Mouse (Mus musculus): ENCODE measurements around the gene Gtf2ird1.
"Not testable (repeated sequence)": the region's sequence is repeated elsewhere in the genome, so short reads cannot be mapped to it uniquely, and the experiment has no call there.

Gtf2ird1 gene

DNA sequence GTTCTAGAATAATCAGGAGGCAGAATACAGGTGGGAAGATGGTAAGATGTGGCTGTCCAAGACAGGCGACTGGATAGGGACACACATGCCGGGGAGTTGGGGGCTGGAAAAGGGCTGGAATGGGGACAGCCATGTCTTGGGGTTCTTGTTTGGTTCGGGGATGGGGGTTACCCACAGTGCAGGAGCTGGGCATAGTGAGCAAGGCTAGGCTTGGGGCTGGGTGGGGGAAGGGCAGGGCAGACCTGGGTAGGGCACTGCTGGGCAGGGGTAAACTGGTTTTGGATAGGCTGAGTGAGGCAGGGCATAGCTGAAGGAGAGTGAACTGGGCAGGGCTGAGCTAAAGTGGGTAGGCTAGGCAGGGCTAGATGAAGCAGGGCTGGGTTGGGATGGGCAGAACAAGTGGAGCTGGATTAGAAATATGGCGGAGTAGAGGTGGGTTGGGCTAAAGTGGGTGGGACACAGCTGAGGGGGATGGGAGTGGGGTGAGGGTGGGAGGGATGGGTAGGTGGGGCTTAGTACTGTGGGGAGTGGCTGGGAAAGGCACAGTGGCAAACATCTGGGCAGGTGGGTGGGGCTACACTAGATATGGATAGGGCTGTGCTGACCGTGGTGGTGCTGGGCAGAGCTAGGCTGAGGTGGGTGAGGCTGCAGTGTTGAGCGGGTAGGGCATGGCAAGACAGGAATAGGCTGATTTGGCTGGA lies 46.8 kb downstream of the Gtf2ird1 start:
- DNase-seq (ENCODE audit: low spot score), result no peak

DNA sequence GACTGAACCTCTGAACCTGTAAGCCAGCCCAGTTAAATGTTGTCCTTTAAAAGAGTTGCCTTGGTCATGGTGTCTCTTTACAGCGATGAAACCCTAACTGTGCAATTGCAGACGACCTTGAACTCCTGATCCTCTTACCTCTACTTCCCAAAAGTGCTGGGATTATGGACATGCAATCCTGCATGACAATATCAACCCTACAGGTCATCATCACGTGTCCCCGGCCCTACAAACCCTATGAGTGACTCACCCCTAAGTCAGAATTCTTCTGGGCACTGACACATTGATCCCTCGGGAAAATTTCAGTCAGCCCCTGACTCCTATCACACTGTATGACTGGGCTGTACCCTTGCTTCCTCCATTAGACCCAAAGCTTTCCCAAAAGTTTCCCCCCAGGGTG lies 48.4 kb downstream of the Gtf2ird1 start:
- no peak for DNase-seq (ENCODE audit: low spot score)

- no peak for DNase-seq (ENCODE audit: low spot score)
These were observed 54.7 kb downstream of the Gtf2ird1 start for GRCm38 (mm10) chr5:134401841-134402240.

DNA sequence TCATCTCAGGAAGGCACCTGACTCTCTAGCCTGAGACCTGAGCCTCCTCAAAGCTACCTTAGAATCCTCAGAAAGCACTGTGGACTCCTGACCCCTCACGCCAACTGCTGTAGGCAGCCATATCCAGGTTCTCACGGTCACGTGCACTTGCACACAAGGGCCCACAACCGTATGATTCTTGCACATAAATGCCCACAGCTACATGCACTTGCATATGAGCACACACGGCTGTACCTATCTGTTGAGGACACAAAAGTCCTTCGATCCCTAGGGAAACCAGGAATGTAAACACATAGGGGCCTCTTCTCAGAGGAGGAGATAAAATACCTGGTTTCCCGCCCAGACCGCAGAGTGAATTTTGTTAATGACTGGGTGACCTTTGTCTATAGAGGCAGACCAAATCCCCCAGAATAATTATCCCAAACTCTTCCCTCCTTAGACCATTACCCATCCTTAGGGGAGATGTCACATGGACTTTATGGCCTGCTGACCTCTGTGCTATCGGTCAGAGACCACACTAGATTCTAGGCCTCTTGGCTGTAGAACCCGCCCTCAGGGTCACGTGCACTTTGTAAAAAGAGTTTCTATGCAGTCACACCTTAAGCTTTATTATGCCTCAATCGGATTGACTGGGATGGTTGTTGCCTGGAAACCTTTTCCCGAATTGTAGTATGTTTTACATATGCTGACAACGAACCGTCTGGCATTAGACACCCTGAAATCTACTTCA lies 58.9 kb downstream of the Gtf2ird1 start:
- peak; percentile 35 for DNase-seq (ENCODE audit: low spot score)

- no peak for DNase-seq (ENCODE audit: low spot score)
These were observed 60.0 kb downstream of the Gtf2ird1 start for GRCm38 (mm10) chr5:134396519-134396918.

GRCm38 (mm10) chr5:134394624-134395023 lies 61.9 kb downstream of the Gtf2ird1 start:
- peak; percentile 68 for DNase-seq (ENCODE audit: low spot score)

- DNase-seq (ENCODE audit: low spot score), result no peak
These were observed 62.9 kb downstream of the Gtf2ird1 start for GRCm38 (mm10) chr5:134393624-134394023.

GRCm38 (mm10) chr5:134385106-134385505 lies 71.4 kb downstream of the Gtf2ird1 start:
- DNase-seq (ENCODE audit: low spot score), result peak; percentile 38

- DNase-seq (ENCODE audit: low spot score), result no peak
These were observed 81.3 kb downstream of the Gtf2ird1 start for GRCm38 (mm10) chr5:134375256-134375655.

DNA sequence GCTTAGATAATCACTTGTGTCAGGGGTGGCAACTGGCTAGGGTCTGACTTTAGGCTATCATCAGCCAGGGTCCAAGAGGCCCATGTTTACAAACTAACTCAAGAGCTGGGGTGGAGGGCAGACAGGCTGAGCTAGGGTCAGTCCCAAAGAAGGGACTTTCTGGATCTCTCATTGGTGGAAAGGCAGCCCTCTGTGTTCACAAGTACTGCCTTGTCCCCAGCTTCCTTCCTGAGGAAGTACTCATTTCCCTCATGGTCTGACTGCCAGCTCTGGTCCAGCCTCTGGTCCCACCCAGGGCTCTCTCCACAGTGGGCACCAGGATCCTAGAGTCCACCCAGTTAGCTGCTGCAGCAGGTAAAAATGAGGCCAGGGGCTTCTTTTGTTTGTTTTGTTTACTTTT lies 82.0 kb downstream of the Gtf2ird1 start:
- no peak for DNase-seq (ENCODE audit: low spot score)

GRCm38 (mm10) chr5:134373912-134374488 lies 82.5 kb downstream of the Gtf2ird1 start:
- DNase-seq (ENCODE audit: low spot score), result no peak

DNA sequence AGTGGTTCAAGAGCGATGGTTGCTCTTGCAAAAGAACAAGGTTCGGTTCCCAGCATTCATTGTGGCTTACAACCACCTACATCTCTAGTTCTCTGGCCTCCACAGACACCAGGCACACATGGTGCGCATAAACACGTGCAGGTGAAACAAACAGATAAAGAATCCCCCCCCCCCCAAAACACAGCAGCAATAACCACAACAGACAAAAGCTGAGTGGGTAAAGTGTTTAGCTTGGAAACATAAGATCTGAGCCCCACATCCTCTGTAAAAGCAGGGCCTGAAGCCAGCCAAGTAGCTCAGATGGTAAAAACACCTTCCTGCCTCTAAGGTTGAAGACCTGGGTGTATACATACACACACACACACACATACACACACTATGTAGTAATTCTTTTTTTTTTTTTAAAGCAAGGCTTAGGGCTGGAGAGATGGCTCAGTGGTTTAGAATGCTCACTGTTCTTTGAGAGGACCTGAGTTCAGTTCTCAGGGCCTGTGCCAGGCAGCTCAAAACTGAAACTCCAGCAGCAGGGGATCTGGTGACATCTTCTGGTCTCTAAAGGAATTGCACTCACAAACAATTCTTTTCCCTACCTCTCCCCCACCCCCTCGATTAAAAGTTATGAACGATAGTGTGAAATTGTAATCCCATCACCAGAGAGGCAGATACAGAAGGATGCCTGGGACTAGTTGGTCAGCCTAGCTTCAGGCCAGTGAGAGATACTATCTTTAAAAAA lies 83.4 kb downstream of the Gtf2ird1 start:
- DNase-seq (ENCODE audit: low spot score), result no peak

DNA sequence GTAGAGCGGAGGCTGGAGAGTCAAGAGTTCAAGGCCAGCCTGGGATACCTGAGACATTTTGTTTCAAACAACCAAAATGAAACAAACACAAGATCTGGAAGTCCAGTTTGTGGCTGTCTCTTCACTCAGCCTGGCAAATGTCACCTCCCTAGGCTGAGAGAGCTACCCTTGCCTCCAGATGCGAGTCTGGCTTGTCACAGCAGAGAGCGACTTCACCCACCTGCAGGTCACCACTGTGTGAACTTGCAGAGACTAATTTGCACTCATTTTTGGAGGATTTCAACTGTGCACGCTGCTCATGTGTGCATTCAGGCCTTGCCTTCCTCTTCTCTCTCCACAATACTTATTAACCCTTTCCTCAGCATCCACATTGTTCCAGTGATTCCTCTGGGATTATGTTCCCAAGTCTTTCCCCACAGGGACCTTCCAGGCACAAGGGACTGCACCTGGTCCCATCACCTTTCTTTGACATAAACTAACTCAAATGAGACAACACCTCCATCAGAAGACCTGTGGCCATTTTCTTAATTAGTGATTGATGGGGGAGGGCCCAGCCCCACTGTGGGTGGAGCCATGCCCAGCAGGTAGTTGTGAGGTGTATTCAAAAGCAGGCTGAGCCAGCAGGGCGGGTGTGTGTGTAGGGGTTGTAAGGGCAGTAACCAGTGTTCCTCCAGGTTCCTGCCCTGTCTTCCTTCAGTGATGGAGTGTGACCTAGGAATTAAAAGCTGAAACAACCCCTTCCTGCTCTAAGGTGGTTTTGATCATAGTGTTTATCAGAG lies 84.8 kb downstream of the Gtf2ird1 start:
- DNase-seq (ENCODE audit: low spot score), result no peak

- no peak for DNase-seq (ENCODE audit: low spot score)
These were observed 85.7 kb downstream of the Gtf2ird1 start for GRCm38 (mm10) chr5:134370831-134371230.

GRCm38 (mm10) chr5:134359101-134359500 lies 97.4 kb downstream of the Gtf2ird1 start:
- DNase-seq (ENCODE audit: low spot score), result no peak

GRCm38 (mm10) chr5:134355372-134355771 lies 101.1 kb downstream of the Gtf2ird1 start:
- DNase-seq (ENCODE audit: low spot score), result not testable (repeated sequence)

- no peak for DNase-seq (ENCODE audit: low spot score)
These were observed 103.4 kb downstream of the Gtf2ird1 start for GRCm38 (mm10) chr5:134353117-134353516.

DNA sequence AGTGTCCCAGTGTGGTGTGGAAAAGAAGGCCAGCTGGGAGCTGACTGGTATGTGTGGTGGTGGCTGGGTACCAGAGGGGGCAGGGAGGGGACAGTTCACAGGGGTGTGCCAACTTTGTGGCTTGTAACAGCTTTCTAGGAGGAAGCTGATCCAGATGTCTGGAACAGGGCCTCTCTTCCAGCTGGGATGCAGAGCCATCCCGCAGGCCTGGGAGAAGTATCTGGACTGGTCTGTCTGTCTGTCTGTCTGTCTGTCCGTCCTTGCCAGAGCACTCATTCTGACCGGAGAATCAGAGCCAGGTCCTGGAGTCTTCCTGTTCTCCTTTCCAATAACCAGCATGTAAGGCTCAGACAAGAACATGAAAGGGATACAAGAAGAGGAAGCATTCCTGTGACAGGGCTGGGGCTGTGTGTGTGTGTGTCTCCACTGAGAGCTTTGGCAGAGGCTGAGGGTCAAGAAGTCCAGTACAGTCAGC lies 104.0 kb downstream of the Gtf2ird1 start:
- DNase-seq (ENCODE audit: low spot score), result peak; percentile 53

DNA sequence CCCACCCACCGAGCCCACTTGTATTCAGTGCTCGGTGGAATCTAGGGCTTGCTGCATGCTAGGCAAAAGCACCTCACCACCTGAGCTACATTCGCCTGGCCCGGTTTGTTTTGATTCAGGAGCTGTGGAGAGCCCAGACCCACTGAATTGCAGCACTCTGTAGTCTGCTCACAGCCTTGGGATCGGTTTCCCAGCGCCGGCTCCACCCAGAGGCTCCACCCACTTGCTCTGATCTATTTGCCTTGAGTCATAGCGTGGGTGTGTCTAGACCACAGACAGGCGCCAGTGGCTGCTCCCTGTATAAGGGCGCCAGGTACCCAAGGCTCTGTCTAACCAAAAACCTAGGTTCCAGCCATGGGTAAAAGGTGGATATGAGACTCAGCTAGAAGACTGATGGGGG lies 105.9 kb downstream of the Gtf2ird1 start:
- peak; percentile 72 for DNase-seq (ENCODE audit: low spot score)

DNA sequence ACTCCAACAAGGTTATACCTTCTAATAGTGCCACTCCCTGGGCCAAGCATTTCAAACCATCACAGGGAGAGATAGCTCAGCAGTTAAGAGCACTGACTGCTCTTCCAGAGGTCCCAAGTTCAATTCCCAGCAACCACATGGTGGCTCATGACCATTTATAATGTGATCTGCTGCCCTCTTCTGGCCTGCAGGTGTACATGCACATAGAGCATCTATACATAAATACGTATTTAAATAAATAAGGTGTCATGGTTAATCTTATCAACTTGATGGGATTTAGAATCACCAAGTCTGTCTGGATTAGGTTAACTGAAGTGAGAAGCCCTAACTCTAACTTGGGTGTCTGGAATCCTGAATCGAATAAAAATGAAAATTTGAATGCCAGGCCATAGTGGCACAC lies 109.5 kb downstream of the Gtf2ird1 start:
- DNase-seq (ENCODE audit: low spot score), result no peak

GRCm38 (mm10) chr5:134345449-134345848 lies 111.1 kb downstream of the Gtf2ird1 start:
- no peak for DNase-seq (ENCODE audit: low spot score)

DNA sequence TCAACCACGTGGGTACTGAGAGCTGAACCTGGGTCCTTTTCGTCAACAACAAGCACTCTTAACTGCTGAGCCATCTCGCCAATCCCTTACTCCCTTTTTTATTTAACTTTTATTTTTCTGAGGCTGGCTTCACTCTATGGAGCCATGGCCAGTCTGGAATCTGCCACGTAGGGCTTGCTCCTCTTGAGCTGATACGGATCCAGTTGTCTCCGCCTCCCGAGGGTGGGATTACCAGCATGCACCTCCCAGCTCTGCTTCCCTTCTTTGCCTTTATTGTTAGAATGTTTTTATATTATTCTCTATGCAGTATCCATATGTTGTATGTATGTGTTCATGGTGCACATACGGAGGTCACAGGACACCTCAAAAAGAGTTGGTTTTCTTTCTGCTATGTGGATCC lies 112.4 kb downstream of the Gtf2ird1 start:
- DNase-seq (ENCODE audit: low spot score), result no peak
